Mouse (Mus musculus): ENCODE data around the gene 1700088E04Rik. TPM values are rescaled to one million over a fixed set of nuclear protein-coding genes. Genes with fewer than 3 reads are reported as not detected.
A peak's percentile ranks its signal among the peaks of the same experiment; 100 is the strongest.

Gene 1700088E04Rik
- polyA plus RNA-seq, 1 experiment from 2014 or later, result 8.2 TPM

DNA sequence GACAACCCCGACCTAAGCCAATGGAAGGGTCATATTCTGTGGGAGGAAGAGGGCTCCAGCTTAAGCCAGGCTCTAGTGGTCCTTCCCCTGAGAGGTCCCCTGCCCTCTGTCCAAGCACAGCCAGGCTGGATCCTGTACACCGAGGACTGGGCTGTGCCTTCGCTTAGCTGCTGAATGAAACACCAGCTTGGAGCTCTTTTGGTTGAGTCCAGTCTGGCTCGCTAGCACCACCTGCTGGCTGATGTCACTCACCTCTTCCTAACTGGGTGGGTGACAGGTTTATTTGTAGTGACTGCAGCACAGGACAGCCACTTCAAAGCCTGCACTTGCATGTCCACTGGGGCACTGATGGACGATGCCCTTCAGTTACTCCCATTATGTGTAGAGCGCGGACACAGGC, 7.5 kb upstream of the 1700088E04Rik start:
- Histone ChIP-seq H3K27me3 (replicated peaks; ENCODE audit: low read depth, poor library complexity, severe bottlenecking) (no peaks in the 10 kb centered on the region), H3K9me3 (no peaks in the 10 kb centered on the region), H3K36me3 (replicated peaks) (peaks cover 95% of the 10 kb centered on the region), H3K4me3 (no peak overlapping the region), H3K27ac (replicated peaks) (no peak overlapping the region), H3K4me1 (peaks cover 29% of the 10 kb centered on the region)
- DNase-seq (ENCODE audit: low spot score), result peak; percentile 88
- WGBS, result 55% methylated on average over 7 of the region's 7 CpGs

- Histone ChIP-seq H3K36me3 (replicated peaks) (peaks cover 70% of the 10 kb centered on the region), H3K27me3 (replicated peaks; ENCODE audit: low read depth, poor library complexity, severe bottlenecking) (no peaks in the 10 kb centered on the region), H3K27ac (replicated peaks) (no peak overlapping the region), H3K4me1 (peaks cover 19% of the 10 kb centered on the region), H3K4me3 (no peak overlapping the region), H3K9me3 (no peaks in the 10 kb centered on the region)
- no peak for DNase-seq (ENCODE audit: low spot score)
- WGBS, result 90% methylated on average over 7 of the region's 7 CpGs
Measured at GRCm38 (mm10) chr15:79145522-79145921, 4.5 kb upstream of the 1700088E04Rik start.

DNA sequence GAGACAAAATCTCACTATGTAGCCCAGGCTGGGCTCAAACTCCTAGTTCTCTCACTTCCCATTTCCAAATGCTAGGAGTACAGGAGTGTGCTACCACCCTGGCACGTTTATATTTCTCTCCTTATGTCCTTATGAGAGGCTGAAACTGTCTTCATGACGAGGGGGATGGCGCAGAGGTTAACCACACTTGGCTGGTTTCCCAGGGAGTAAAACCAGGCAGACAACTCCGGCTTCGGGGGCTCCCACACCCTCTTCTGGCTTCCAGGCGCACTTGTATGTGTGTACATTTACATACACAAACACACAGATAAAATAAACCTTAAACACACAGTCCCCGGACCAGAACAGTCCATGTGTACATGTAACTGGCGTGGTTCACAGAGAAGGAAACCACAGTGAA, 3.0 kb upstream of the 1700088E04Rik start:
- H3K9me3 ChIP-seq, result no peaks in the 10 kb centered on the region
- no peak overlapping the region for H3K27ac ChIP-seq (replicated peaks)
- WGBS, result 93% methylated on average over 8 of the region's 8 CpGs
- no peak overlapping the region for H3K4me3 ChIP-seq
- H3K27me3 ChIP-seq (replicated peaks; ENCODE audit: low read depth, poor library complexity, severe bottlenecking), result no peaks in the 10 kb centered on the region
- peaks cover 21% of the 10 kb centered on the region for H3K4me1 ChIP-seq
- DNase-seq (ENCODE audit: low spot score), result no peak
- peaks cover 58% of the 10 kb centered on the region for H3K36me3 ChIP-seq (replicated peaks)

DNA sequence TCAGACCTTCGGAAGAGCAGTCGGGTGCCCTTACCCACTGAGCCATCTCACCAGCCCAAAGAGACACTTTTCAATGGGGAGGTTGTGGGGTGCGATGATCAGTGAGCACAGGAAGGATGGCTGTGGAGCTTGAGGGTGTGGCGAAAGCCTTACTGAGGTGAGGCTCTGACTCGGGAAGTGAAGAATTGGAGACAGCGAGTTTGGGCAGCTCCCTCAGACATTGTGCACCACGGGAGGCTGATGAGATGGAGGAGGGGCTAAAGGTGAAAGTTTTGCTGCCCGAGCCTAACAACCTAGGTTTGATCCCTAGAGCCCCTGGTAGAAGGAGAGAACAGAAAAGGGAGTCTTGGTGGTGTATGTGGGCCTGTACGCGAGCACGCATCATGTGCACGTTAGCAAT, 2.3 kb upstream of the 1700088E04Rik start:
- Histone ChIP-seq H3K27ac (replicated peaks) (no peak overlapping the region), H3K4me1 (peaks cover 19% of the 10 kb centered on the region), H3K9me3 (no peaks in the 10 kb centered on the region), H3K36me3 (replicated peaks) (peaks cover 51% of the 10 kb centered on the region), H3K4me3 (no peak overlapping the region), H3K27me3 (replicated peaks; ENCODE audit: low read depth, poor library complexity, severe bottlenecking) (no peaks in the 10 kb centered on the region)
- no peak for DNase-seq (ENCODE audit: low spot score)
- WGBS, result 89% methylated on average over 12 of the region's 12 CpGs

GRCm38 (mm10) chr15:79141566-79141917, 489 bp upstream of the 1700088E04Rik start:
- no peaks in the 10 kb centered on the region for H3K27me3 ChIP-seq (replicated peaks; ENCODE audit: low read depth, poor library complexity, severe bottlenecking)
- DNase-seq (ENCODE audit: low spot score), result no peak
- H3K4me3 ChIP-seq, result peak overlapping the region; percentile 89
- peak overlapping the region; percentile 87 for H3K27ac ChIP-seq (replicated peaks)
- 1% methylated on average over 7 of the region's 7 CpGs for WGBS
- H3K36me3 ChIP-seq (replicated peaks), result peaks cover 33% of the 10 kb centered on the region
- H3K4me1 ChIP-seq, result peaks cover 19% of the 10 kb centered on the region
- no peaks in the 10 kb centered on the region for H3K9me3 ChIP-seq

DNA sequence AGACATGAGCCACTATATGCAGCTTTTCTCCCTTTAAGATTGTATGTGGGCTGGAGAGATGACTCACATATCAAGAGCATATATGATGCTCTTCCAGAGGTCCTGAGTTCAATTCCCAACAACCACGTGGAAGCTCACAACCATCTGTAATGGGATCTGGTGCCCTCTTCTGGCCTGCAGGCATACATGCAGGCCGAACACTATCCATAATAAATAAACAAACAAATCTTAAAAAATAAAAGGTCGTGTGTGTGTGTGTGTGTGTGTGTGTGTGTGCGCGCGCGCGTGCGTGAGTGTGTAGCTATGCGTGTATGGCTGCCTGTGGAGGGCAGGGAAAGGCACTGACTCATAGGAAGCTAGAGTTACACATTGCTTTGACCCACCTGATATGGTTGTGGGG, 1.4 kb downstream of the 1700088E04Rik start:
- peaks cover 19% of the 10 kb centered on the region for H3K4me1 ChIP-seq
- WGBS, result 64% methylated on average over 10 of the region's 10 CpGs
- H3K36me3 ChIP-seq (replicated peaks), result peaks cover 14% of the 10 kb centered on the region
- no peaks in the 10 kb centered on the region for H3K9me3 ChIP-seq
- DNase-seq (ENCODE audit: low spot score), result no peak
- H3K27ac ChIP-seq (replicated peaks), result no peak overlapping the region
- no peaks in the 10 kb centered on the region for H3K27me3 ChIP-seq (replicated peaks; ENCODE audit: low read depth, poor library complexity, severe bottlenecking)
- H3K4me3 ChIP-seq, result no peak overlapping the region

GRCm38 (mm10) chr15:79135783-79136575, 5.1 kb downstream of the 1700088E04Rik start:
- H3K27me3 ChIP-seq (replicated peaks; ENCODE audit: low read depth, poor library complexity, severe bottlenecking), result no peaks in the 10 kb centered on the region
- H3K36me3 ChIP-seq (replicated peaks), result peaks cover 34% of the 10 kb centered on the region
- H3K27ac ChIP-seq (replicated peaks), result no peak overlapping the region
- H3K4me3 ChIP-seq, result no peak overlapping the region
- no peak for DNase-seq (ENCODE audit: low spot score)
- H3K4me1 ChIP-seq, result peaks cover 7% of the 10 kb centered on the region
- 74% methylated on average over 11 of the region's 11 CpGs for WGBS
- H3K9me3 ChIP-seq, result no peaks in the 10 kb centered on the region

GRCm38 (mm10) chr15:79135332-79135731, 5.7 kb downstream of the 1700088E04Rik start:
- 83% methylated on average over 9 of the region's 9 CpGs for WGBS
- no peak for DNase-seq (ENCODE audit: low spot score)
- H3K27me3 ChIP-seq (replicated peaks; ENCODE audit: low read depth, poor library complexity, severe bottlenecking), result no peaks in the 10 kb centered on the region
- H3K36me3 ChIP-seq (replicated peaks), result peaks cover 41% of the 10 kb centered on the region
- no peak overlapping the region for H3K4me3 ChIP-seq
- no peaks in the 10 kb centered on the region for H3K9me3 ChIP-seq
- H3K27ac ChIP-seq (replicated peaks), result no peak overlapping the region
- peaks cover under 1% of the 10 kb centered on the region for H3K4me1 ChIP-seq

DNA sequence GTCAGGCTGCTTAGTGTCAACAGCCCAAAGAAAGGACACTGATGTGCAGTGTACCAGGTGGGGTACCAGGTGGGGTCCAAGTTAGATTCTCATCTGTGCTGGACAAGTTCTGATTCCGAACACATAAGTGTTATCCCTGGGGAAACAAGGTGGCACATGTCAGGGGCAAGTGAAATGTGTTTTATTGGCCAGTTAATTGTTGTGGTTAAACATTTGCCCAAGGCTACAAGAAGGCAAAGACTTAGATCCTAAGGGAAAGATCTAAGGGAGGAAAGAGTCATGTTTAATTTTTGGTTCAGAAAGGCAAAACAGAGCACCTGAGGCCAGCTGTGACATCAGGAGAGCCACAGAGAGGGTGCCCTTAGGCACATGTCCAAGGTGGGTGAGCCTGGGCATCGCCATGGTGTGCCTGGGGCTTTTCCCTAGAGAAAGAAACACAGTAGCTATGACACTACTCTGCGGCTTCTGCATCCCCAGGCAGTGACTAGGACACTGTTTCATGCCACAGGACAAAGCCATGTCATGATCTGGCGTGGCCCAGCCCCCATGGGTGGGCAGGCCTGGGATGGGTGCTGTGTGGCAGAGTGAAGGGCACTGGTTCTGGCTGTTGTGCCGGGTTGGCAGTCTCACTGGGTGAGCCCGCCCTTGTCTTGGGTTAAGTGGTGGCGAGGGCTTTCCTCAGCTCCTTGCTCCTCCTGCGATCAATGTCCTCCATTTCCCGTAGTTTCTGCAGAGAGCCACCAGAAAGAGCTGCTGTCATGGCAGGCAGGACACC, 6.4 kb downstream of the 1700088E04Rik start:
- no peak for DNase-seq (ENCODE audit: low spot score)
- Histone ChIP-seq H3K27me3 (replicated peaks; ENCODE audit: low read depth, poor library complexity, severe bottlenecking) (no peaks in the 10 kb centered on the region), H3K4me3 (no peak overlapping the region), H3K27ac (replicated peaks) (no peak overlapping the region), H3K9me3 (no peaks in the 10 kb centered on the region), H3K4me1 (no peaks in the 10 kb centered on the region), H3K36me3 (replicated peaks) (peaks cover 47% of the 10 kb centered on the region)
- WGBS, result 85% methylated on average over 9 of the region's 9 CpGs

DNA sequence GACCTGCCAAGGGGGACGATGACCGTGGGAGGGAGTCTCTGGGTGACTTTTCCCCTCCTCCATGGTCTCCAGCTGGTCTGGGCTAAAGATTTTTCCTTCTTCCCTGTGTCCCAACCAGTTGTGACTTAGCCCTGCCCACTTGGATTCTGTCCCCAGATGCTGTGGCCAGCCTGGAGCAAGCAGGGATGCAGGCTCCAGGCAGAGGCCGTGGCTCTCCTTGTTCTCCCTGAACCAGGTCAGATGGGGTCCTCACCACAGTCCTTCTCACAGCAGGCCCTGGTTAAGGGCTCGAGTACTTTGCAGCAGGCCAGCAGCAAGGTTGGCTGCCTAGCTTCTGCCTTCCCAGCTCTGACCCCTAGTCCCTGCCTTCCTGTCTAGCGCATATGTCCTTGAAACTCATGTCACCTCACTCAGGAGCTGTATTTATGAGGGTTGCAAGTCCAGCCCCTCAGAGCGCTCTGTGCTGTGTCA, 7.8 kb downstream of the 1700088E04Rik start:
- no peaks in the 10 kb centered on the region for H3K4me1 ChIP-seq
- no peak for DNase-seq (ENCODE audit: low spot score)
- peaks cover 62% of the 10 kb centered on the region for H3K36me3 ChIP-seq (replicated peaks)
- H3K4me3 ChIP-seq, result no peak overlapping the region
- 85% methylated on average over 6 of the region's 6 CpGs for WGBS
- H3K27ac ChIP-seq (replicated peaks), result no peak overlapping the region
- no peaks in the 10 kb centered on the region for H3K27me3 ChIP-seq (replicated peaks; ENCODE audit: low read depth, poor library complexity, severe bottlenecking)
- H3K9me3 ChIP-seq, result no peaks in the 10 kb centered on the region

- no peak for DNase-seq (ENCODE audit: low spot score)
- peaks cover 80% of the 10 kb centered on the region for H3K36me3 ChIP-seq (replicated peaks)
Measured at GRCm38 (mm10) chr15:79131442-79131841, 9.6 kb downstream of the 1700088E04Rik start.

GRCm38 (mm10) chr15:79130782-79131181, 10.3 kb downstream of the 1700088E04Rik start:
- H3K4me3 ChIP-seq, result no peak overlapping the region
- H3K27me3 ChIP-seq (replicated peaks; ENCODE audit: low read depth, poor library complexity, severe bottlenecking), result no peaks in the 10 kb centered on the region
- DNase-seq (ENCODE audit: low spot score), result no peak
- H3K27ac ChIP-seq (replicated peaks), result no peak overlapping the region
- WGBS, result 87% methylated on average over 10 of the region's 10 CpGs
- H3K9me3 ChIP-seq, result no peaks in the 10 kb centered on the region
- peaks cover 86% of the 10 kb centered on the region for H3K36me3 ChIP-seq (replicated peaks)
- no peaks in the 10 kb centered on the region for H3K4me1 ChIP-seq

More at GRCm38 (mm10) chr15:79131442-79131841, 9.6 kb downstream of the 1700088E04Rik start:
- Histone ChIP-seq H3K27me3 (replicated peaks; ENCODE audit: low read depth, poor library complexity, severe bottlenecking) (no peaks in the 10 kb centered on the region), H3K9me3 (no peaks in the 10 kb centered on the region), H3K4me3 (no peak overlapping the region), H3K4me1 (no peaks in the 10 kb centered on the region), H3K27ac (replicated peaks) (no peak overlapping the region)
- WGBS, result 76% methylated on average over 7 of the region's 7 CpGs

- Histone ChIP-seq H3K4me3 (no peak overlapping the region), H3K27ac (replicated peaks) (no peak overlapping the region)
- WGBS, result 85% methylated on average over 7 of the region's 7 CpGs
Measured at GRCm38 (mm10) chr15:79129311-79129710, 11.7 kb downstream of the 1700088E04Rik start.

More at GRCm38 (mm10) chr15:79129311-79129710, 11.7 kb downstream of the 1700088E04Rik start:
- Histone ChIP-seq H3K4me1 (no peaks in the 10 kb centered on the region), H3K36me3 (replicated peaks) (peaks cover 100% of the 10 kb centered on the region), H3K9me3 (no peaks in the 10 kb centered on the region), H3K27me3 (replicated peaks; ENCODE audit: low read depth, poor library complexity, severe bottlenecking) (no peaks in the 10 kb centered on the region)
- no peak for DNase-seq (ENCODE audit: low spot score)
